Mouse (Mus musculus) limb, embryonic 14.5 days (tissue): ENCODE results near the gene Frmpd4. TPM values are rescaled to one million over a fixed set of nuclear protein-coding genes. Genes with fewer than 3 reads are reported as not detected.

Experiments used
- ATAC-seq: fragments of 200-750 bp; cut with Nextera tagmentation; 2 replicates; pipeline ENCODE4 v1.8.0; 2017; ENCODE audit warnings: low read depth, moderate number of reproducible peaks, moderate TSS enrichment; ENCODE audit not compliant: low FRiP score
- DNase-seq: peaks from one replicate; pipeline ENCODE4 v3.0.0-alpha.2; 2015; ENCODE audit warnings: low spot score
- H3K27ac ChIP-seq: fragments of 300-500 bp; sonication (generic); replicated peaks from 2 replicates; pipeline ENCODE4 v1.5.1; 2014; ENCODE audit warnings: low read depth, mild to moderate bottlenecking, low read length, moderate library complexity, mixed read lengths
- H3K27me3 ChIP-seq: fragments of 300-500 bp; sonication (generic); 2 replicates; pipeline ENCODE4 v1.6.1; 2014; ENCODE audit warnings: low read length, mixed read lengths; ENCODE audit not compliant: control insufficient read depth, insufficient read depth
- H3K36me3 ChIP-seq: fragments of 300-500 bp; sonication (generic); 2 replicates; pipeline ENCODE4 v1.6.1; 2014; ENCODE audit warnings: mild to moderate bottlenecking, low read length, moderate library complexity, mixed read lengths; ENCODE audit not compliant: control insufficient read depth, insufficient read depth
- H3K4me1 ChIP-seq: fragments of 300-500 bp; sonication (generic); 2 replicates; pipeline ENCODE4 v1.6.1; 2014; ENCODE audit warnings: antibody characterized with exemption, low read length, mixed read lengths; ENCODE audit not compliant: control insufficient read depth, insufficient read depth
- H3K4me2 ChIP-seq: fragments of 300-500 bp; sonication (generic); replicated peaks from 2 replicates; pipeline ENCODE4 v1.6.1; 2014; ENCODE audit warnings: low read depth, mild to moderate bottlenecking, low read length, moderate library complexity; ENCODE audit not compliant: severe bottlenecking
- H3K4me3 ChIP-seq: fragments of 300-500 bp; sonication (generic); replicated peaks from 2 replicates; pipeline ENCODE4 v1.5.1; 2014; ENCODE audit warnings: low read length
- H3K9ac ChIP-seq: fragments of 300-500 bp; sonication (generic); 2 replicates; pipeline ENCODE4 v1.6.1; 2014; ENCODE audit warnings: mild to moderate bottlenecking, low read depth, low read length, moderate library complexity; ENCODE audit not compliant: severe bottlenecking
- H3K9me3 ChIP-seq: fragments of 300-500 bp; sonication (generic); 2 replicates; pipeline ENCODE4 v1.6.1; 2016; ENCODE audit warnings: low read length; ENCODE audit not compliant: control insufficient read depth
- POLR2A ChIP-seq: fragments of 200-500 bp; IDR thresholded peaks from 2 replicates; pipeline ENCODE4 v1.8.0; 2012; ENCODE audit warnings: inconsistent platforms, mild to moderate bottlenecking, moderate library complexity, borderline replicate concordance; ENCODE audit not compliant: insufficient read depth, insufficient read length; ENCODE audit errors: extremely low read depth
- WGBS: fragments of 180-500 bp; shearing (Covaris S2); extraction: QIAGEN DNeasy Blood & Tissue Kit; methylation state at CpG from one replicate; pipeline ENCODE4 v1.1.7; 2014; 5-methylcytosine and 5-hydroxymethylcytosine counted together
- polyA plus RNA-seq, 2 experiments: library from polyadenylated mRNA; depleted of rRNA in 1 of 2; stranded (reverse) in 1 of 2; unstranded in 1 of 2; fragments of >200 nt; fragmentation: Nextera tagmentation in 1 of 2; extraction: Ambion mirVana in 1 of 2; gene quantifications; 2 replicates each; pipeline versions ENCODE4 v1.2.1 to v1.2.3; 2012 to 2014

The Frmpd4 gene
- polyA plus RNA-seq, 2 experiments: 0.38 to 0.41 TPM

- no peaks in the 10 kb centered on the region for H3K27me3 ChIP-seq
- H3K4me1 ChIP-seq: no peaks in the 10 kb centered on the region
- no peaks in the 10 kb centered on the region for H3K36me3 ChIP-seq
- no peak overlapping the region for H3K9ac ChIP-seq
- H3K4me3 ChIP-seq: no peak overlapping the region
- no peaks in the 10 kb centered on the region for H3K9me3 ChIP-seq
- DNase-seq (no peak), ATAC-seq (no peak)
- no peak overlapping the region for H3K4me2 ChIP-seq
- no peak for TF ChIP-seq POLR2A
- no peak overlapping the region for H3K27ac ChIP-seq
These were observed 1142.1 kb downstream of the Frmpd4 start for GRCm38 (mm10) chrX:167434883-167435282.

GRCm38 (mm10) chrX:167433950-167434349, 1143.1 kb downstream of the Frmpd4 start:
- TF ChIP-seq POLR2A: no peak
- no peaks in the 10 kb centered on the region for H3K27me3 ChIP-seq
- WGBS: 66% methylated on average over 2 of the region's 2 CpGs

More at GRCm38 (mm10) chrX:167433950-167434349, 1143.1 kb downstream of the Frmpd4 start:
- H3K4me2 ChIP-seq: no peak overlapping the region
- H3K9me3 ChIP-seq: no peaks in the 10 kb centered on the region
- H3K4me1 ChIP-seq: no peaks in the 10 kb centered on the region
- no peak overlapping the region for H3K4me3 ChIP-seq
- DNase-seq (no peak), ATAC-seq (no peak)
- no peak overlapping the region for H3K27ac ChIP-seq
- H3K9ac ChIP-seq: no peak overlapping the region
- H3K36me3 ChIP-seq: no peaks in the 10 kb centered on the region

Other genes with a start within 250 kb of the Frmpd4 start
- gene Msl3, start 96.7 kb upstream of the Frmpd4 start, polyA plus RNA-seq (2012; rRNA removed): 34.3 and 38.4 TPM in 2 replicates
- gene Msl3, start 96.7 kb upstream of the Frmpd4 start, polyA plus RNA-seq (2014; fragmentation: Nextera tagmentation; extraction: Ambion mirVana): 40.7 and 40.9 TPM in 2 replicates
- 2.7 and 3.0 TPM in 2 replicates for gene Arhgap6, start 217.9 kb upstream of the Frmpd4 start, polyA plus RNA-seq (2012; rRNA removed)
- 3.8 and 4.1 TPM in 2 replicates for gene Arhgap6, start 217.9 kb upstream of the Frmpd4 start, polyA plus RNA-seq (2014; fragmentation: Nextera tagmentation; extraction: Ambion mirVana)